Mouse (Mus musculus) MEL (cell line): Measurements from ENCODE around the gene Immp1l.

Experiments used
- CTCF ChIP-seq, 3 experiments: IDR thresholded peaks in 2 of 3; conservative IDR thresholded peaks in 1 of 3; 2 replicates each; pipeline ENCODE4 v1.5.1; 2011 to 2012; ENCODE audit warnings: low read length in 3 of 3, low read depth in 2 of 3, mild to moderate bottlenecking in 2 of 3, improper control_type of control experiment in 1 of 3, inconsistent platforms in 1 of 3, mixed read lengths in 1 of 3, moderate library complexity in 1 of 3; ENCODE audit not compliant: control insufficient read depth in 1 of 3, insufficient read depth in 1 of 3, poor library complexity in 1 of 3, severe bottlenecking in 1 of 3
- ETS1 ChIP-seq: IDR thresholded peaks from 2 replicates; pipeline ENCODE4 v1.6.1; 2012; ENCODE audit warnings: low read depth, mild to moderate bottlenecking, inconsistent platforms, low read length, improper control_type of control experiment, moderate library complexity
- GATA1 ChIP-seq: IDR thresholded peaks from 2 replicates; pipeline ENCODE4 v1.6.1; 2011; ENCODE audit warnings: low read depth, low read length, improper control_type of control experiment
- MAZ ChIP-seq: IDR thresholded peaks from 2 replicates; pipeline ENCODE4 v1.6.1; 2012; ENCODE audit warnings: low read depth, mild to moderate bottlenecking, inconsistent platforms, low read length, improper control_type of control experiment
- MEF2A ChIP-seq: IDR thresholded peaks from 2 replicates; pipeline ENCODE4 v1.6.1; 2014; ENCODE audit warnings: low read depth, mild to moderate bottlenecking, inconsistent platforms, low read length, improper control_type of control experiment; ENCODE audit not compliant: poor library complexity, insufficient replicate concordance, severe bottlenecking; ENCODE audit errors: extremely low read depth
- POLR2A ChIP-seq, 2 experiments: IDR thresholded peaks; 2 replicates each; pipeline ENCODE4 v1.6.1; 2011 to 2012; ENCODE audit warnings: low read length in 2 of 2, mild to moderate bottlenecking in 2 of 2, control low read depth in 1 of 2, improper control_type of control experiment in 1 of 2, low read depth in 1 of 2, moderate library complexity in 1 of 2; ENCODE audit not compliant: control insufficient read depth in 1 of 2, insufficient read depth in 1 of 2, poor library complexity in 1 of 2
- ZNF384 ChIP-seq: IDR thresholded peaks from 2 replicates; pipeline ENCODE4 v1.6.1; 2012; ENCODE audit warnings: low read depth, mild to moderate bottlenecking, inconsistent platforms, low read length, improper control_type of control experiment

DNA sequence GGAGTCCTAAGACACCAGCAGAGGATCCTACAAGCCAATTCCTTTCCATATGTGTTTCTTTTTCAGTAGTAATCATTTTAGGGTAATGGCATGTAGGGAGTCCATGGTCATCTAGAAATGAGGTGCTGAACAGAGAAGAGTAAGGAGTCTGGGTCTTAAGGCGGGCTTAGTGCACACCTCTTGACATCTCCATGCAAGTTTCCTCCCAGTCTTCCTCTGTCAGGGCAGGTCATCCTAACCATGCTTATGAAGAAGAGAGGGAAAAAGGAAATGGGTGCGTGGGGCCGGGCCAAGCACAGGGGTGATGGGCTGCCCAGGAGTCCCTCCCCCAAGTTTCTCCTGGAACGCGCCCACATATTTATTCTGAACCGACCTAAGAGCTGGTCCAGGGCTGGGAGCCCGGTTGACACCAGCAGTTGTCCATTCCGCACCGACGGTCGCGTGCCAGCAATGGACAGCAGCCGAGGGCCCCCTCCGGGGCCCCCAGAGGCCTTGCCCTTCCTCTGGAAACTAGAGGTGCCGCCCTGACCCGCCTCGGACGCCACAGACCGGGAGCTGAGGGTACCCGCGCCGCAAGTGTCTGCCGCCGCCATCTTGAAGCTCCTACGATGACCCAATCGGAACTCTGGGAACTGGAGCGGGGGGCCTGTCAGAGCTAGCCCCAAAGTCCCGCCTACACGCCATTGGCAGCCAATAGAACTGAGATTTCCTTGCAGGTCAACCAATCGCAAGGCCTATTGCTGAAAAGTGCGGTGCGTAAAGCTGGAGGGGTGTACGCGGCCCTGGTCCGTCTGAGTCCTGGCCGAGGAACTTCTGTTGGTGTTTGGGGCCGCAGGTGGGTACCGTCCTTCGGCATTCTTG lies at the start of gene Immp1l, which contains the start of gene Elp4:
- no peak for TF ChIP-seq ZNF384
- no peak for TF ChIP-seq GATA1
- TF ChIP-seq POLR2A (IDR thresholded peaks at IDR 0.05; ENCODE audit: control insufficient read depth in 1 of 2, insufficient read depth in 1 of 2, low read depth in 1 of 2, low read length in 2 of 2, poor library complexity in 1 of 2): peak; percentile 56 to 80; a peak in 2 of 4 replicates
- TF ChIP-seq MEF2A: no peak
- TF ChIP-seq CTCF (IDR thresholded peaks at IDR 0.05 in 2 of 3, conservative IDR thresholded peaks at IDR 0.05 in 1 of 3; ENCODE audit: control insufficient read depth in 1 of 3, insufficient read depth in 1 of 3, low read depth in 2 of 3, low read length in 3 of 3, poor library complexity in 1 of 3, severe bottlenecking in 1 of 3): no peak
- TF ChIP-seq ETS1: no peak
- TF ChIP-seq MAZ: peak; percentile 78; the same call in 1 of the 2 replicates
